Mouse (Mus musculus) cortical plate, adult 2 months (tissue): ENCODE results near the gene Dok4.
A peak's percentile ranks its signal among the peaks of the same experiment; 100 is the strongest.

Experiments used
- CTCF ChIP-seq: fragments of 200-500 bp; IDR thresholded peaks from 2 replicates; pipeline ENCODE4 v1.5.1; 2011; ENCODE audit warnings: mild to moderate bottlenecking, control low read depth, low read length; ENCODE audit not compliant: insufficient read depth; ENCODE audit errors: extremely low read depth
- POLR2A ChIP-seq: fragments of 200-500 bp; IDR thresholded peaks from 2 replicates; pipeline ENCODE4 v1.6.1; 2011; ENCODE audit warnings: mild to moderate bottlenecking, low read length, control low read depth; ENCODE audit not compliant: insufficient read depth; ENCODE audit errors: extremely low read depth

- TF ChIP-seq POLR2A (peak; percentile 51; the same call in 1 of the 2 replicates), CTCF (no peak)
These were observed 37.5 kb downstream of the Dok4 start for GRCm38 (mm10) chr8:94838600-94838999.
